Mouse (Mus musculus) c-Kit-negative CD71-positive TER-119-positive erythroid progenitor cells, embryonic 14.5 days (primary cell): Measurements from ENCODE around the gene Drc7.

ENCODE experiments used
- DNase-seq: peaks from one replicate; pipeline ENCODE4 v3.0.0-alpha.2; 2013; ENCODE audit warnings: low read depth, low spot score

Drc7 gene

DNA sequence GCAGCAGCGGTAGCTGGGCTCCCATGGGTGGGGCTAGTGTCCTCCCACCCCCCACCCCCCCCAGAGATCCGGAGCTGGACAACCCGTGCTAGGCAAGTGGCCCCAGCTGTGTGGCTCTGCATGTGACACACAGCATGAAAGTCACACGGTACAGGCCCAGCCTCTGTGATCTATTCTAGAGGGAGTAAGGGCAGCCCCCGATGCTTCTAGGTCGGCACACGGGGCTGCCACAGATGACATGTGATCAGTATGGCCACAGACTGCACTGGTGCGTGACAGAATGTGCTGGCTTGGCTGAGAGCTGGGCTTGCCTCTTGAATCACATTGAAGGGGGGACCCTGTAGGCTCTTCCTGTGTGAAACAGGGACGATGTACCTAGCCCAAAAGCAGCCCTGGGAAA, 72.8 kb downstream of the Drc7 start:
- DNase-seq = no peak
